Mouse (Mus musculus) heart, postnatal 0 days (tissue): ENCODE measurements at regions not wholly inside any gene's neighbourhood (a gene's known extent, or its start where the extent isn't known, plus 50 kb on each side); places are given as distances from the start of the nearest gene placed in this dataset.

Experiments used
- CTCF ChIP-seq: IDR thresholded peaks from 2 replicates; pipeline ENCODE4 v1.5.1; 2016; ENCODE audit warnings: antibody characterized with exemption, control low read depth, low read depth
- EP300 ChIP-seq: IDR thresholded peaks from 2 replicates; pipeline ENCODE4 v1.6.1; 2016; ENCODE audit warnings: antibody characterized with exemption, low read depth

DNA sequence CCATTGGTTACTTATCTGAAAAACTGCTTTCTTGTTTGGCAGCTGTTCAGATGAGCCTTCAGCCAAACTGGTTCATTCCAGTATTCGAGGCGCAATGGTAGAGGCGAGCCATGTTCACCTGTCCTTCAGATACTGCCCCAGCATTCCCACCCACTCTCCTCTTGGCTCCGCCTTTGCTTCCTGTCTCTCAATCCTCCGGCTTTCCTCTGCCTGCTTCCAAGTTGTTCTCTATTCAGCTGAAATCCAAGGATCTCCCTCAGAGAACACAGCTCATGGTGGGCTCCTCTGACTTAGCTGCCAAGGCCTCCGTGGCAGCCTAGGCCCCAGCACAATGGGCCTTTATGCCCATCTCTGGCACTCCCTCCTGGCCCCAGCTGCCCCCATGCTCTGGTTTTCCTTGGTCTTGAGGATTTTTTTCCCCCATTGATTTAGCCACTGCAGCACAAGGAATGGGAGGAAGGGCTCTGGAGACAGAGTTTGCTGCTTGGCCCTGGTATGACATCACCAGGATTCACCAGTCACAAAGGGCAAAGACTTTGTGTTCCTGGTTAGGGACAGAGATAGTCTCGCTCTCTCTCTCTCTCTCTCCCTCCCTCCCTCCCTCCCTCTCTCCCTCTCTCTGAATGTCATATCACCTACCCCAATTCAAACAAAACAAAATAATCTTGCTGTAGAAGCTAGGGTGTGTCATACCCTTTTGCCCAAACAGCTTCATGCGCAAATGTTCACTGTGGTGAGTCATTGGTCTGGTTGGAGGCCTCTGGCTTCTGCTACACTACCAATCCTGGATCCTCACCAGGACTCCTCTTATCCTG is 91.6 kb downstream of the Xrcc2 start:
- no peak for TF ChIP-seq EP300
- TF ChIP-seq CTCF: no peak
